Mouse (Mus musculus) c-Kit-positive CD71-positive TER-119-negative erythroid progenitor cells, embryonic 14.5 days (primary cell): ENCODE measurements around the gene Lrrc42.

ENCODE experiments used
- DNase-seq: peaks from one replicate; pipeline ENCODE4 v3.0.0-alpha.2; 2013; ENCODE audit warnings: low read depth

The Lrrc42 gene

DNA sequence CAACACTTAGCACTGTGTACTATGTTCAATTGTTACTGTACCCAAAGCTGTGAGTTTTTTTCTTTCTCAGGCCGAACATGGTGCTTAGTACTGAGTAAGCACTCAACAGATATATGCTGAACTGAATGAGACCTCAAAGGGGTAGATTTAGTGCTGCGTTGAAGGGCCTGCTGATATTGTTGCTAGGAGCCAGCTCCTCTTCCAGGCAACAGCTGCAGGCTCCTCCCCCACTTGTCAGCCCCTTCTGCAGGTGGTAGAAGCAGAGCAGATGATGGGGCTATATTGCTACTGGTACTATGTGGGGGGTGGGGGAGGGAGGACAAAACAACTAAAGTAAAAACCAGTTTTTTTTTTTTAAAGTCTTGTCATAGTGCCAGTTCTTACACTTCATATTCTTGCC, 3.9 kb downstream of the Lrrc42 start:
- DNase-seq, result no peak

GRCm38 (mm10) chr4:107248061-107248460, 5.3 kb downstream of the Lrrc42 start:
- DNase-seq, result no peak

- no peak for DNase-seq
Observed at GRCm38 (mm10) chr4:107247110-107247509, 6.2 kb downstream of the Lrrc42 start.

DNA sequence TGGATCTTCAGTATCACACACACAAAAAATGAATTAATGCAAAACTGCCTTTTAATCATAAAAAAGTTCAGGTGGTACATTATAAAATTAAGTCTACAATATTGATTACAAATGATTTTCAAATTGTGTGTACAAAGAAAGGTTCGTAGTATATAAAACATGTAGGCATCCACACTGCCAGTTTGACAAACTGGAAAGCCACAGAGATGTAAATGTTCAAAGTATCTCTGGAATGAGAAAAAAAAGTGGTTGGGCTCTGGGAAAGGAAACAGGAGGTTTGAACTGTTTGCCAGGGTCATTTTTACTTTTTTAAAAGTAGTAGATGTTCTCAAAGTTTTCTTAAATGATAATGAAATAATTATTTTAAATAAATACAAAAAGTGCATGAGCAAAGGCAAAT, 7.3 kb downstream of the Lrrc42 start:
- no peak for DNase-seq

GRCm38 (mm10) chr4:107245368-107245767, 8.0 kb downstream of the Lrrc42 start:
- DNase-seq, result no peak

GRCm38 (mm10) chr4:107243365-107244333, 9.7 kb downstream of the Lrrc42 start:
- no peak for DNase-seq

GRCm38 (mm10) chr4:107240196-107240595, 13.1 kb downstream of the Lrrc42 start:
- no peak for DNase-seq

DNA sequence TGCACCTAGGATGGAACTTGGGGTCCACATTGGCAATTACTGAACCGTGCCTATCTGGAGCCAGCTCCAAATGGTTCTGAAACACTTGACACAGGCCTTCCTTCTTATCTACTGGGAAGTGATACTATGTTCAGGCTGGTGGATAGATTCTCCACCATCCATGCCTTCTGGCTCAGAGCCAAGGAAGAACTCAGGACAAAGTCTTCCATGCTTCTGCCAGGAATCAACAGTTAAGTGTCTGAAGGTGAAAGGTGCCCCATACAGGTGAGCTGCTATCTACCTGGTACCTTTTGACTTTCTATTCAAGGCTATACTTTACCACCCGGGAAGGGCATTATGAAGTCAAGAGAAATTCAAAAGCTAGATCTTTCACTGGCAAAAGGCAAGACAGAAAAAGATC, 15.1 kb downstream of the Lrrc42 start:
- no peak for DNase-seq

DNA sequence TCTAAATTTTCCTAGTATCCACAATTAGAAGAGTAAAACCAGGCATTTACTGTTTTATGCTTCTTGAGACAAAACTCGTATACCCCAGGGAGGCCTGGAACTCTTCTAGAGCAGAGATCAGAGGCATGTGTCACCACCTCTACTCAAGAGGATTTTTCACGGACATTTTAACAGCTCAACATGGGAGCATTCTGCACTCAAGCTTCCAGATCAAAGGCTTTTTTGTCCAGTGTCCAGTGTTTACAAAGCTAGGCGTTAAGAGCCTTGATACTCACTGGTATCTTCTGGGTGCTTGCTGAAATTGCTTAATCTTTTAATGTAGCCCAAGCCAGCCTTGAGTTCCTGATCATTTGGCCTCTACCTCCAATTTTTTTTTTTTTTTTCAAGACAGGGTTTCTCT, 21.1 kb downstream of the Lrrc42 start:
- DNase-seq, result no peak

DNA sequence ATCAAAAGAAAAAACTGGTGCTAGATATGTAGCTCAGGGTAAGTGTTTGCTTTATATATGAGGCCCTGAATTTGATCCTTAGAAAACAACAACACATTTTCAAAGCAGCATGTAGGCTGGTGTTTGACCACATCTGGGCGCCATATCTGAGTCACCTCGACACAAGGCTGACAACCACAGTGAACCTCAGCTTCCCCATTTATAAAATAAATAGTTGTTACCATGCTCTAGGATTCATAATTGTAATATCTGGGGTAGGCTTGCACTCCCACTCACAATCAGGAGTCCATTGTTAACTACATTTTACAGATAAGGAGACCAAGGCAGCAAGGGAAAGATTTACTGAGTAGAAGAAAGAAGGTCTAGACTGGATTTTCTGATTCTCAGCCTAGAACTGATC, 27.0 kb downstream of the Lrrc42 start:
- DNase-seq, result no peak

DNA sequence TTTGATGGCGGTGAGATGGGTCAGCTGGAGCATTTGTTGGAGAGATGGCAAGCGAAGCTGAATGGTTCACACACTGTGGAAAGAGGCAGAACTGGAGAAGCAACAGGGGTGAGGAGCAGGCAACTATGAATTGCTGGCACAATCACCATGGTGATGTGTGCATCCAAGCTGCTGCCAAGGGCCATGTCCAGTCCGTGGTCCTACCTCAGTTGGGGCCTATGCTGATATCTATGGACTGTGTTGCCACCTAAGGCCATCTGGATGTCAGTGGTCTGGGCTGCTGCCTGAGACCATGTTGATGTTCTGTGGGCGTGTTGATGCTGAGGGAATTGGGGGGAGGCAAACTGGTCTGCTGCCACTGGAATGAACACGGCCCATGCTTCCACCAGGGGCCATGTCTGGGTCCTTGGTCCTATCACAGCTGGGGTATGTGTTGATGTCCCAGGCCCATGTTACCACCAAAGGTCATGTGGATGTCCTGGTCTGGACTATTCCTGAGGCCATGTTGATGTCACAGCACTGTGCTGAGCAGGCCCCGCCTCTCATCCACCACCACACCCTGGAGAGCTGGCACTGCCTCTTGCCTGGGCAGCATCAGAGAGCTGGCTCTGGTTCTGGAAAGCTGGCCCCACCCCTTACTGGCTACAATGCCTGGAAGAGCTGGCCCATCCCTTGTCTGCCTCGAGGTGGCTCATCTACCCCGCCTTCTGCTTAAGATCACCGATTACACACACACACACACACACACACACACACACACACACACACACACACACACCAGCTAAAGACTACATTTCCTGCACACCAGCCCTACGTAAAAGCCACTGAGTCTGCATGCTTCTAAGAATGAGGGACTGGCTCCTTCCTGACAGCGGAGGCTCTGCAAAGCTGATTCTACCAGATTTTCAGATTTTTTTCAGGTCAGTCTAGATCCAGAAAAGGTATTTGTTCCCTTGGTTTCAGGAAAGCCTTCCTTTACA, 29.8 kb downstream of the Lrrc42 start:
- no peak for DNase-seq

- DNase-seq, result no peak
Observed at GRCm38 (mm10) chr4:107221524-107221923, 31.8 kb downstream of the Lrrc42 start.

- DNase-seq, result peak; percentile 77
Observed at GRCm38 (mm10) chr4:107217574-107217973, 35.8 kb downstream of the Lrrc42 start.

DNA sequence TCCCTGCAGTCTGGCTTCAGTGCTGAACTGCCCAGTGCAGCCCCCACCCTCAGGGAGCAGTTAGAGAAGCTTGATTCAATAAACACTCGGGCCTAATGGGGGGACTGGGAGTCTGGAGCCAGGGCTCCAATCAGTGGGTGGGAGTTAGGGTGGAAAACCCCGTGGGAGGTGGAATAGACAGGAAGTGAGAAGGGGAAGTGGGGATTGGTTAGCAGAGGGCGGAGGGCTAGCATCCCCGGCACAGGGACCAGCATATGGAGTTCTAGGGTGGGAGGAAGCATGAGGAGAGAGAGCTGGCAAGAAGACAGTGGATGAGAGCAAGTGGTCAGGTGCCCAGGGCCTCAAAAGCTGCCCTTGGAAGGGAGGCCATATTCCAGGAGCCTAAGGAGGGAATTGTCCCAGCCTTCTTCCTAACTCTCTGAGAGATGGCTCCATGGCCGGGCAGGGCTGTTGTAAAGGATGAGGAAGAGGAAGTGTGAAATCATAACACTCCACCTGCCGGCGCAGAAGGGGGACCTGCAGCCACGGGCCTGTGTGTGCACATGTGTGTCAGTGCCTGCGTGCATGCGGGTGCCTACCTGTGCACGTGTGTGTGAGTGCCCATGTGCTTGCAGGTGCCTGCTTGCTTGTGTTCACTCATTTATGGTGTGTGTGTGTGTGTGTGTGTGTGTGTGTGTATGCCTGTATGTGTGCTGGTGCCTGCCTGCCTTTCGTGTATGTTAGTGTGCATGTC, 39.9 kb downstream of the Lrrc42 start:
- no peak for DNase-seq

- no peak for DNase-seq
Observed at GRCm38 (mm10) chr4:107211936-107212335, 41.4 kb downstream of the Lrrc42 start.

- no peak for DNase-seq
Observed at GRCm38 (mm10) chr4:107211465-107211864, 41.9 kb downstream of the Lrrc42 start.

- no peak for DNase-seq
Observed at GRCm38 (mm10) chr4:107210483-107211097, 42.7 kb downstream of the Lrrc42 start.

GRCm38 (mm10) chr4:107208880-107209279, 44.5 kb downstream of the Lrrc42 start, which contains the start of gene Ldlrad1:
Gene Ldlrad1 (plus strand): TSS chr4:107209180.
- DNase-seq, result no peak

DNA sequence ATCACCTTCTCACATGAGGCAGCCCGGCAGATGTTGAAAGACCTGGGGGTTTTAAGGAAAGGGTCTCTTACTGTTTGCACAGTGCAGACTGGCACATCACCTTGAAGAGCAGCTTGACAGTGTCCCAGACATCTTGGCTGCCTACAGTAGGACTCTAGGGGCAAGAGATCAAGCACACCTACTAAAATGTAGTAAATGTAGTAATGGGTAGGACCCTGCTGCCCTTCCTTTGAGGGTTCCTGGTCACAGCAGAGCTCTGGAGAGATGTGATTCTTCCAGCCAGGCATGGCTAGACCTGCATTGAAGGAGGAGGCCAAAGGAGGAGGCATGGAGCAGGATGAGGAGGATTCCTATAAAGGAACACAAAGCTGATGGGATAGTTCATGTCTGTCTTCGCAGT, 46.3 kb downstream of the Lrrc42 start:
- DNase-seq, result no peak

- DNase-seq, result no peak
Observed at GRCm38 (mm10) chr4:107203001-107203400, 50.3 kb downstream of the Lrrc42 start.

GRCm38 (mm10) chr4:107201779-107202178, 51.6 kb downstream of the Lrrc42 start:
- no peak for DNase-seq
